Mouse (Mus musculus): ENCODE data around the gene Gpr179.
A peak's percentile ranks its signal among the peaks of the same experiment; 100 is the strongest.
"Not testable (repeated sequence)": the region's sequence is repeated elsewhere in the genome, so short reads cannot be mapped to it uniquely, and the experiment has no call there.

Gene Gpr179

DNA sequence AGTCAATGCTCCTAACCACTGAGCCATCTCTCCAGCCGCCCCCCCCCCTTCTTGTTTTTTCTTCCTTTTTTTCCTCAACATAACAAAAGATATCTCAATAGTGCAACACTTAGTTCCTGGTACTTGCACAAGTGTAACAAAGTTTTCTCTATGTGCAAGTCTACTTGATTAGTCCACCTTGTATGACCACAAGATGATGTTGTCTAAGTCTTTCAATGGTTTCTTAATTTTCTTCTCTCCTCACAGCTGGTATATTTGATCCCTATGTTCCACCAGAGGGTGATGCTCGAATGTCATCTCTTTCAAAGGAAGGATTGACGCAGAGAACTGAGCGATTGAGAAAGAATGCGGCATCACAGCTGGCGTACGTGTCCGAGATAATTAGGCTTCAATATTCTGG lies 30.7 kb downstream of the Gpr179 start:
- DNase-seq (ENCODE audit: low spot score), result no peak

DNA sequence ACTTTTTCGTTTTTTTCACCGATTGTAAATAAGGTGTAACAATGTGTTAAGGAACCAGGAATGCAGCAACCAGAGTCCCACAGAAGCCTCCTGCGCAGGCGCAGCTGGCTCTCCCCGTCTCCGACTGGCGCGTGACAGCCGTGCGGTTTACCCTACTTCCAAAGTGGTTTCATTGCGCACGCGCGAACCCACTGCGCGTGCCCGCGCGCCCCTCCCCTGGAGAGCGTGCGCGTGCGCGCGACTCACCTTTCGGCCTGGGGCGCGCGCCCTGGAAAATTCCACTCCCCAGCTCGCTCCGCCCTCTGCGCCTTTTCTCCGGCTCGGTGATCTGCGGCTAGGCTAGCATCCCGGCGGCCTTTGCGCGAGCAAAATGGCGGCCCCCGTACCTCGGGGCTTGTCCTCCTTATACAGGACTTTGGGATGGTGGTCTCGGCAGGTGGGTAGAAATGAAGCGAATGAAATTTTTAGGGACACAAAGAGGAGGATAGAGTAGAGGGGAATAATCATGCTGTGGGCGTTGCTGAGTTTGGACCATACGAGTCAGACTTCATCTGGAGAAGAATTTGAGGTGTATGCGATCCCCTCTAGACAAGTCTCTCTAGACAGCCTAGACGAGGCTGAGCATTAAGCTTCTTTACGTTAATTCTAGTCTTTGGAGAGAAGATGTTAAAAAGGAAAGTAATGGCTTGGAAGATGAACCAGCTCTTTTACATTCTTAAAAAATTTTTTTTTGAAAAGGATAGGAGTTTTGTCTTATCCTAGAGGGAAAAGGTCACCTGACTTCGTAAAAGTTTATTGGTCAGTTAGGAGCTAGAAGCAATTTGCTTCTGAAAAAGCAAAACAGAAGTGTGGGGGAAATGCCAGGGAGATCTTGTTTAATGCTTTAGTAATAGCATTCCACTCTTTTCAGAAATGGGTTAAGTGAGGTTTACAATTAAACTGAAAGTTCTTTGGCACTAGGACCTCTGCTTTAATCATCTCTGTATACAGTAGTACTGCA lies 36.1 kb downstream of the Gpr179 start, which contains the start of gene Mrpl45:
Mrpl45 (plus strand) TSS at position 213 of the 1,000 bp plus-strand sequence.
- DNase-seq (ENCODE audit: low spot score), result peak; percentile 98

DNA sequence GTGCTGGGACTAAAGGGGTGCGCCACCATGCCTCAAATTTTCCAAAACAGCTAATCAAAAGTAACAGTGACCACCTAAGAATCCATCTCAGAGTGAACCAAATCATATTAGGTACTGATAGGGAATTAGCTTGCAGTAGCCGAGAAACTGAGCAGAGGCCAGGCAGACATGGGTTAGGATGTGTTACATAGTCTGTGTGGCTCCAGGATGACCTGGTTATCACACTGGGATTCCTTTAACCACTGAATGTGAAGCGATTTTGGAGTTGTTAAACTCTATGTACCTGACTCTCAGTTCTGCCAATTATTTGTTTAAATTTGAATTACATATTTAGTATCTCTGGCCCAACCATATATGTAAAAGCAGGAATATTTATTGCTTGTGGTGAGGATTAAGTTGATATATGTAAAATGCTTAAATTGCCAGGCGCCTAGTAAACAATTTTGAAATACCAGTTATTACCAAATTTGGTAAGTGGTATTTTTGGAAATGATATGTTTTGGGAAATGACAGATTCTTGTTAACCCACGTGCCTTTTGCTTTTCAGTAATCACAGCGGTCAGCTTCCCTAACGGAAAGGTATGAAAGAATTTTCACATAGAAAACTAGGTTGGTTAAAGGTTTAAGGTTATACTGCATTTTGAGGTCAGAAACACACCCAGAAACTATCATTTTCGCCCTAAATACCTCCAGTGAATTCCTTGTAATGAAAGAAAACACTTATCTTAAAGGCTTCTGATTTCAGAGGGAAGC lies 37.0 kb downstream of the Gpr179 start:
- no peak for DNase-seq (ENCODE audit: low spot score)

DNA sequence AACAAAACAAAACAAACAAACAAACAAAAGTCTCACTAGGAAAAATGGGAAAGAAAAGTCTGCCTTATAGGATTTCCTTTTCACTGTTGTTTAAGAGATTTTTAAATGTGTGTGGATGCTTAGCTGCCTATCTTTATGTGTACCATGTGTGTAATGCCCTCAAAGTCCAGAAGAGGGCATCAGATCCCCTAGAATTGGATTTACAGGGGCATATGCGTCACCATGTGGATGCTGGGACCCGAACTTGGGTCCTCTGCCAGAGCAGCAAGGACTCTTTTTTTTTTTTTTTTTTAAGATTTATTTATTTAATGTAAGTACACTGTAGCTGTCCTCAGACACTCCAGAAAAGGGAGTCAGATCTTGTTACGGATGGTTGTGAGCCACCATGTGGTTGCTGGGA lies 37.8 kb downstream of the Gpr179 start:
- DNase-seq (ENCODE audit: low spot score), result peak; percentile 12

DNA sequence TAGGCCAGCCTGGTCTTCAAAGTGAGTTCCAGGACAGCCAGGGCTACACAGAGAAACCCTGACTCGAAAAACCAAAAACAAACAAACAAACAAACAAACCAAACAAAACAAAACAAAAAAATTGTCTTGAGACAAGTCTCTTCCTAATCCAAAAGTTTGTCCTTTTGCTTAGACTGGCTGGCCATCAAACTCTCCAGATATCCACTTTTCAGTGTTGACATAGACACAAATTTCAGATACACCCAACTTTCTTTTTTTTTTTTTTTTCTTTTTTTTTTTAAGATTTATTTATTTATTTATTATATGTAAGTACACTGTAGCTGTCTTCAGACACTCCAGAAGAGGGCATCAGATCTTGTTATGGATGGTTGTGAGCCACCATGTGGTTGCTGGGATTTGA lies 39.0 kb downstream of the Gpr179 start:
- not testable (repeated sequence) for DNase-seq (ENCODE audit: low spot score)

DNA sequence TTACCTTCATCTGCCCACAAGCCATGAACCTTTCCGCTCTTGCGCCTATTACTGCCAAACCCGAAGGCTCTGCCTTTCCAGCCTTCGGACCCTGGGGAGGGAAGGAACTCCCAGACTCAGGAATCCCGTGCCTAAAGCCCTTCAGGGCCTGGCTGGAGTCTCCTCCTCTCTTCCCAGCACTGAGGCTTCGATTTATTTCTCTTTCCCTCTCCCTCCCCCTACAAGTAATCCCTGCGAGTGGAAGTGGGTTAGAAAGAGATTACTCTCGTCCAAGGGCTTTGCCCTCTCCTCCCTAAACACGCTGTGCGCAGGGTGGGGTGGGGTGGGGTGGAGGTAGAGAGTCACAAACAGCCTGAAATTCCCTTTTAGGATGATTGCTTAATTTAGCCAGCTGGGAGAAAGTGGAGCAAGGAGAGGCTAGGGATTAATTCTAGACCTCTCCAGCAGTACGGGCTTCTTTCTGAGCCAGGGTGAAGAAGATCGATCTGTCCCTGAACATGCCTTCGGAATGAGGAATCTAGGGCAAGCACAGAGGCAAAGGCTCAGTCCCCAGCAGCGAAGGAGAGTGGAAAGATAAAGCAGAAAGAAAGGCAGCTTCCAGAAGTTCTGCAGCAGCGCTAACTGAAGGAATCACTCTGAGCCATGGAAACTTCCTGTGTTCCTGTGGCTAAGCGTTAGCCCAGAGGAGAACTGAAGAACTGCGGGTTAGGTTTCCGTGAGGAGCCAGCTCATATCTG lies 40.8 kb downstream of the Gpr179 start:
- no peak for DNase-seq (ENCODE audit: low spot score)

DNA sequence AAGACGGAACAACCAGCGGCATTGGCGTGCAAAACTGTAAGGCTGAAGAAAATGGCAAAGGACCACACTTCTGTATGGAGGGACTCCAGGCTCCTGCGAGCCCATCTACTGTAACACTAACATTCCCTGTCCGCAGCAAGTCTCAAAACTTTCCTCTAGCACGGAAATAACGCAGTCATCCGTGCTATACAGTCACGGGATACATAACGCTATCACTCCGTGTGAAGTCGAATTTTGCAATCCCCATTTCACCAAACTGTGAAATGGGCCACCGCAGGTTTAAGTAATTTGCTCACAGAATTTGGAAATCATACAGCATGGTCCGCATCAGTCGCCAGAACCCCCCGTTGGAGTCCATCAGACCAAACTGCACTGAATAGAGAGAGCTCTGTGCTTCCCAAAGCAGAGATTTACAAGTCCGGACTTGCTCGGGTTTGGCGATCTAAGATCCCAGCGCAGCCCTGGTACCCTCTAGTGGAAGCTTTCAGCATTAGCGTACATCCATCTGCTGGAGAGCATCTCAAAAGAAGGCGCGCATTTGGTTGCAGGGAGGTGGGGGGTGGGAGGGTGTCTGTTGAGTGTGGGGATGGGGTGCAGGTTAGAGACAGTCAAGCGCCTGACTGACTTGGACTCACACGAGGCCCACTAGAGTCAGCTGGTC lies 41.8 kb downstream of the Gpr179 start:
- DNase-seq (ENCODE audit: low spot score), result peak; percentile 69

DNA sequence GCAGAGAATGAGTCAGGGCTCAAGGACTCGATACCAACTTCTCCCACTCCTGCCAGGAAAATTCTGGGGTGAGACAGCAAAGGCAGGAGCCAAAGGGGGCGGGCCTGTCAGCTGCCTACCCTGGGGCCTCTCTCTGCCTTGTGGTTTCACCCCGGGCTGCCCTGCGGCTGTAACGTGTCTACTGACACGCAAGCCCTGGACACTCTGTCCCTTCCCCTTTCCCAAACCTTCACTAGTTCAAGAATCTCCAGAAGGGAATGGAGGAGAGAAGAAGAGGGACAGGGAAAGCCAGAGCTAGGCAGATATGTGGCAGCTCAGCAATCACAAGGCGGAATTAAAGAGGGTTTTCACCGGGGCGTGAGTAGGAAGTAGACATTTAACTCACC lies 42.4 kb downstream of the Gpr179 start:
- peak; percentile 8 for DNase-seq (ENCODE audit: low spot score)

DNA sequence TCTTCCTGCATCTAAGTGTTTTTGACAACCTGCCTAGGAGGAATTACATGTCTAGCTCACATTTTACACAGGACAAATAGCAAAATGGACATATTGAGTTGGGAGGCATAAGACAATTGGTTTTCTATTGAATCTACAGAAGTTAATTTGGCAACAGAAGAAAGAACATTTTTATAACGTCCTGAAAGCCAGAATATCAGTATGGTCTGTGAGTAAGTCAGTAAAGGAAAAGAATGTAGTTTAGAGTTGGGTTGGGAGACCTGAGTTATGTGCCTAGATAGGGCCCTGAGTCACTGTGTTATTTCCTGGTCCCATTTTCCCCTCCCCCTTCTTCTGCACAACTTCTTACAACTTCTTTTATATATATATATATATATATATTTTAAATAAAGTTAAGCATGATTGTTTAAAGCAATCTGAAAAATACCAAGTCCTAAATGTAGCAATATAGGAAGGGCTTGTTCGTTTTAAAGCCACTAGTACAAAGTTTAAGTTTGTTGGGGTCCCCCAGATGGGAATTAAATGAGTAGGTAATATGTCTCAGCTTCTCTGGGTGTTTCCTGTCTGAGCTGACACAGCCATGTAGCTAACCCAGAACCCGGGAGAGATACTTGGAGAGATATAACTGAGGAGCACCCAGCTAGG lies 42.9 kb downstream of the Gpr179 start:
- no peak for DNase-seq (ENCODE audit: low spot score)

DNA sequence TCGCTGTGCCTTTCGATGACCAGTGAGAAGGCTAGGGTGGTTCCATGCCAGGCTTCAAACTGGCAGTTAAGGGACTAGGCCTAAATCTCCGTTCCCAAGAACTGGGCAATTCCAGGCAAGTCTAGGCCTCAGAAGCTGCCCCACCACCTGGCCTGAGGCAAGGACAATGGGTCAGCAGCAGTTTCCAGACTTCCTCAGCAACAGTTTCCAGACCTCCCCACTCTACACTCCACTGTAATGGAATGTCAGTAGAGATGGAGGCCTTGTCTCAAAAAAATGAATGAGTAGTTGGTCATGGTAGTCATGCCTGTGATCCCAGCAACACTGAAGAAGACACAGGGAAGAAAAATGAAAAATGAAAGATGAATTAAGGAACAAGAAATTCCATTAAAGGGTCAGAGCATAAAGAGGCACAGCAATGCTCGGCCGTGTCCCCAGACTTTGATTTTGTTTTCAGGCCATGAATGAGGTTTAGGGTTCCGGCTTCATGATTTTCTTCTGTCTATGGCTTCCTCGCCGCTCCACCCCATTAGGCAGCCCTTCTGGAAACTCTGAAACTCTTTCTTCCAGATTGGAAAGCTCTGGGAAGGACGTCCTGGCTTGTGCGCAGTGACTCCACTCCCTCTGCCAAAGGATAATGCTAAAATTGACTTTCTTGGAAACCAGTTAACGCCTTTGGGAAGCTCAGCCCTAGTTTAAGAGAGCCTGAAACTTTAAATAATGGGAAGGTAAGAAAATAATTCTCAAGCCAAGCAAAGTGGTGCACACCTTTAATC lies 44.4 kb downstream of the Gpr179 start:
- DNase-seq (ENCODE audit: low spot score), result no peak

DNA sequence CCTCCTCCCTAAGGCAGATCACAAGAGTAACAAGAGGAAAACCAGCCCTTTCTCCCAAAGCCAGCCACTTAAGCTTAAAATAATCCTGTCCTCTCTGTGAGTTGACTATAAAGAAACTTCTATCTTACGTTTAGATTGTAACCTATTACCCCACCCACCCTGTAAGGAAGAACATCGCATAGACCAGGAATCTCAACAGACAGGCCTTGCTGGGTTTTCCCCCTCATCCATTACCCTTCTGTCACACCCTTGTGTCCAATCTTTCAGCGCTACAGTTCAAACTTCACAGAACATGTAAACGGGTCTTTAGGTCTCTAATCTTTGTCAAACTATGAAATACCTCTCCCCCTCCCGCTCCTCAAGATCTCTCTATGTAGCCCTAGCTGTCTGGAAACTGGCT lies 47.2 kb downstream of the Gpr179 start:
- no peak for DNase-seq (ENCODE audit: low spot score)

DNA sequence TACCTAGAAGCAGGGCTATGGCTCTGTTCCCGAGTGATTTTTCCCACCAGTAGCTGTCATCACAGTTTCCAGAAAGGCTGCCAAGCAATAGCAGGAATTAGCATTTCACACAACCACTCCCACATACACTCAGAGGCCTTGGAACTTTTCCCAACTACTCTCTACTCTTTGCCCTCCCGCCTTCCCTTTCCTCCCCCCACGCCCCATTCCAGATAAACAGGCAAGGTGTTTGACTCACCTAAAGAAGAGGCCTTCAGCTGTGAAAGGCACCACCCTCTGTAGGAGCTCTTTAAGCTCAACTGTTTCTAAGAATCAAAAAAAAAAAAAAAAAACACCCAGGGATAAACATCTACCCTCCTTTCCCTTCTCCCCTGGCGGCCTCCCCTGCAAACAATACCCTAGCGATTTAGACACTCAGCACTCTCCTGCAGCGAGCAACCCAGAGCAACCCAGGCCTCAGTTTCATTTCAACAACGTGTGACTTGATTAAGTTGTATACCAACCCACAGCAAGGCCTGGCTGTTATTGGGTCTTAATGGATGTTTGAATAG lies 49.6 kb downstream of the Gpr179 start:
- DNase-seq (ENCODE audit: low spot score), result no peak

DNA sequence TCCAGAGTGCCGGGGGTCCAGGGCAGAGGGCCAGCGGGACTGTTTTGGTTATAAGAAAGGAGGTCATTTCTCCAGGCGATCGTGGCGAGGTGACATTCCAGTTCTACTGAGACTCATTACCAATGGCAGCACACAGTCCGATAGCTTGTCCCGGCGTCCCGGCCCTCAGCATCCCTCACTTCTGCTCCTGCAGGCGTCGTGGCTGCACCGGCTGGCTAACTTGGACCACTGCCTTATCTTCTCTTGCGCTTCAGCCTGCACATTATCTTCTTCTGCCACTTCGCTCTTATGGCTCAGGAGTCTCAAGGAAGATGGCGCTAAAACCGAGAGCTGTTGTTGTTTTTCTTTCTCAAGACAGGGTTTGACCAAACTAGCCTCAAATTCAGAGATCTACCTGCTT lies 50.5 kb downstream of the Gpr179 start:
- no peak for DNase-seq (ENCODE audit: low spot score)

DNA sequence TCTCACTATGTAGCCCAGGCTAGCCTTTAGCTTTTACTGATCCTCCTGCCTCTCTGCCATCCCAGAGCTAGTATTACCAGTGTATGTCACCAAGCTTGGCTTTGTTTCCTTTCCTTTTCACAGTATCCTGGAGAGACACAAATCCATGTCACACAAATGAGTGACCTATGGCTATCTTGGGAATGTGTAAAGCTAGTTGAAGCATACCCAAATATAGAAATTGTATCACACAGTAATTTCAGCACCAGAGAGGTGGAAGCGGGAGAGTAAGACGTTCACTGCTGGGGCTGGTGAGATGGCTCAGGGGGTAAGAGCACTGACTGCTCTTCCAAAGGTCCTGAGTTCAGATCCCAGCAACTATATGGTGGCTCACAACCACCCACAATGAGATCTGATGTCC lies 51.9 kb downstream of the Gpr179 start:
- DNase-seq (ENCODE audit: low spot score), result no peak

DNA sequence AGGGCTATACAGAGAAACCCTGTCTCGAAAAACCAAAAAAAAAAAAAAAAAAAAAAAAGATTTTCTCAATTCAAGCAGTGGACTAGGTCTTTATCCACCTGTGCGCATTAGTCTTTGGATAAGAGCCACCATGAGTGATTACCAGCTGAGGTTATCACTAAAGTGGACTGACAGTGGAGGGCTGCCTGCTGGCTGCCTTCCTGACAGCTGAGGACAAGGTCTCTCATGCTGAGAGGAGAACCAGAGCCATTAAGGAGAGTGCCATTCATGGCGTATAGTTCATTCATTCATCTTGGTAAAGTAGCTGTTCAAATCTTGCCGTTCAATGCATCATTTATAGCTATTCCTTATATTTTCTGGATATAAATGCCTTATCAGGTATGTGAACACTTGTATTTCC lies 55.3 kb downstream of the Gpr179 start:
- no peak for DNase-seq (ENCODE audit: low spot score)

DNA sequence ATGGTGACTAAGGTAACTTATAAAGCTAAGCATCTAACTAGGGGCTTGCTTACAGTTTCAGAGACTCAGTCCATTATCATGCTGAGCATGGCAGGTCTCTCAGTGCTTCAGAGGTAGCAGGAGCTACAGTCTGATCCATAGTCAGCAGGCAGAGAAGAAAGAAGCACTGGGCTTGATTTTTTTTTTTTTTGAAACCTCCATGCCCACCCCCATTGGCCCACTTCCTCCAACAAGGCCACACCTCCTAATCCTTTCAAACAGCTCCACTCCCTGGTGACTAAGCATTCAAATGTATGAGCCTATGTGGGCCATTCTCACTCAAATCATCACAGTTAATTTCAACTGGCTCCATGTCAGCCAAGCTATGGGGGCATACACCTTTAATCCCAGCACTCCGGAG lies 59.1 kb downstream of the Gpr179 start:
- DNase-seq (ENCODE audit: low spot score), result no peak

DNA sequence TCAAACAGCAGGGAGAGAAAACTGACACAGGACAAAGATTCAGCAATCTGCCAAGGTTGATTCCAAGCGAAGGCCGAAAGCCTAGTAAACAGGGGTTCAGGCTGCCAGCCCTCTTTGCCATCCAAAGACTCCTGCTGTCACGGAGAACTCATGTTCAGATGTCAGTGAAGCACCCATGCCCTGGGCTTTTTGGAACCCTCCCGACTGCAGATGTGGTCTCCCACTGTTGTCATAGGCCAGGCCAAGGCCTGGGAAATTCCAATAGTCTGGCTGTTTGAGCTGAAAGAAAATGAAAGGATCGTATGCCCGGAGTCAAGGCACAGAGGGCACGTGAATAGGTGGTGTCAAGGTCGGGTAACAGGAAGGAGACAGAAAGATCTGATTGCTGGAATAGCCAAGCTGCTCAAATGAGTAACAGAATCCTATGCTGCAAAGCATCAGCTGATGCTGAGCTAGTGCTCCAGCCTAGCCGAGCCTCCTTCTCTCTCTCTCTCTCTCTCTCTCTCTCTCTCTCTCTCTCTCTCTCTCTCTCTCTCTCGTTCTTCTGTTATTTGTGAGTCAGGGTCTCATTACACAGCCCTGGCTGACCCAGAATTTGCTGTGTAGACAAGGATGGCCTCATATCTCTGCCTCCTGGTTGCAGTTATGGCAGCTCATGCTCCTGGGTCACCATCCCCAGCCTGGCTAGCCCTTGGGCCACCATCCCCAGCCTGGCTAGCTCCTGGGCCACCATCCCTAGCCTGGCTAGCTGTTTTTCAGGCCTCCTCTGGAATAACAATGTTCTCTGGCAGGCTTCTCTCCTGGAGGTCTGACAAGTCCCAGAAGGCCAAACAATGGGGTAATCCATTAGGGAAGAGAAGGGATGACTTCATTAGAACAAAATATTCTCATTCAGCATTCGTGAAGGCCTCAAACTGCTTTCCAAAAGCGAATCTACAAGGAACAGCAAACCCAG lies 62.3 kb downstream of the Gpr179 start:
- DNase-seq (ENCODE audit: low spot score), result no peak

DNA sequence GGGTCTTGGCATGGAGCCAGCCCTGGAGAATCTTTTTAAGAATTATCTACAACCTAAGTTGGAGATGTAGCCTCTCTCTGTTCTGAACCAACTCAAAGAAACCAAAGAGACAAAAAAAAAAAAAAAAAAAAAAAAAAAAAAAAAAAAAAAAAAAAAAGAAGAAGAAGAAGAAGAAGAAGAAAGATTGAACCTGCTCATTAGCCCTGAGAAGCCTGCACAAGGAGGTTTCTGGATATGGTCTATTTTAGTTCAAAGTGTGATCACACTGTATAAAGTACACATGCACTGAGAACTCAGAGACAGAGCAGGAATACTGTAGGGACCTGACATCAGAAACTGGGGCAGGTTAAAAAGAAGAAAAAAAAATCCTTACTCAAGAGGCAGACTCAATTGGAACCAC lies 64.2 kb downstream of the Gpr179 start:
- DNase-seq (ENCODE audit: low spot score), result no peak

DNA sequence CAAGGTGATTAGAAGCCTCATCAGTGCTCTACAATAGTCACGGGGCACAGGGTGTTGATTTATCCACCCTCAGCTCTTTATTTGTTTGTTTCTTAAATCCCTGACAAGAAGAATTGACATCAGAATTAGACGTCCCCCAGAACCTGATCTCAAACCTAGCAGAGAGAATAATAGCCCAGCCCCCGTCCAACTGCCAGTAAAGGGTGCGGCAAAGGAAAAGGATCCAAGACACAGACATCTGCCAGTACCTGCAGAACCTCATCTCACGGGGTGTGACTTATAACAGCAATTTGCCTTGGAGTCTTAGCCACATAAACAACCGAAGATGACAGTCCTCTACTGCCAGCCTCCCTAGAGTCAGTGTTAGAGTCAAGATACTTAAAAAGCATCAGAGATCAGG lies 64.9 kb downstream of the Gpr179 start:
- no peak for DNase-seq (ENCODE audit: low spot score)

All from T-cell, adult 2 months (primary cell).